Mouse (Mus musculus) hindbrain, embryonic 14.5 days (tissue): Measurements from ENCODE around the gene Hdac8. TPM values are rescaled to one million over a fixed set of nuclear protein-coding genes. Genes with fewer than 3 reads are reported as not detected.

Source experiments
- ATAC-seq: fragments of 200-750 bp; cut with Nextera tagmentation; 2 replicates; pipeline ENCODE4 v1.8.0; 2017; ENCODE audit warnings: moderate number of reproducible peaks, mild to moderate bottlenecking, moderate TSS enrichment, moderate library complexity; ENCODE audit not compliant: low FRiP score
- DNase-seq: peaks from one replicate; pipeline ENCODE4 v3.0.0-alpha.2; 2015; ENCODE audit warnings: low spot score
- H3K27ac ChIP-seq: fragments of 300-500 bp; sonication (generic); 2 replicates; pipeline ENCODE4 v1.5.1; 2014; ENCODE audit warnings: mild to moderate bottlenecking, moderate library complexity
- H3K27me3 ChIP-seq: fragments of 300-500 bp; sonication (generic); 2 replicates; pipeline ENCODE4 v1.6.1; 2014; ENCODE audit warnings: mild to moderate bottlenecking, low read length, mixed read lengths; ENCODE audit not compliant: control insufficient read depth, insufficient read depth
- H3K36me3 ChIP-seq: fragments of 300-500 bp; sonication (generic); replicated peaks from 2 replicates; pipeline ENCODE4 v1.6.1; 2014; ENCODE audit not compliant: control insufficient read depth, insufficient read depth
- H3K4me1 ChIP-seq: fragments of 300-500 bp; sonication (generic); replicated peaks from 2 replicates; pipeline ENCODE4 v1.6.1; 2014; ENCODE audit warnings: antibody characterized with exemption, low read length, mixed read lengths; ENCODE audit not compliant: control insufficient read depth, insufficient read depth
- H3K4me2 ChIP-seq: fragments of 300-500 bp; sonication (generic); replicated peaks from 2 replicates; pipeline ENCODE4 v1.6.1; 2014; ENCODE audit warnings: mild to moderate bottlenecking, moderate library complexity
- H3K4me3 ChIP-seq: fragments of 300-500 bp; sonication (generic); replicated peaks from 2 replicates; pipeline ENCODE4 v1.5.1; 2014; ENCODE audit warnings: mild to moderate bottlenecking, low read length
- H3K9ac ChIP-seq: fragments of 300-500 bp; sonication (generic); 2 replicates; pipeline ENCODE4 v1.6.1; 2014
- H3K9me3 ChIP-seq: fragments of 300-500 bp; sonication (generic); 2 replicates; pipeline ENCODE4 v1.6.1; 2016; ENCODE audit warnings: low read length; ENCODE audit not compliant: control insufficient read depth
- WGBS: fragments of 180-500 bp; shearing (Covaris S2); extraction: QIAGEN DNeasy Blood & Tissue Kit; methylation state at CpG from one replicate; pipeline ENCODE4 v1.1.7; 2014; 5-methylcytosine and 5-hydroxymethylcytosine counted together
- polyA plus RNA-seq: library from polyadenylated mRNA; unstranded; fragments of >200 nt; fragmentation: Nextera tagmentation; extraction: Ambion mirVana; gene quantifications from 2 replicates; pipeline ENCODE4 v1.2.1, GENCODE M21; 2014

The Hdac8 gene
- 2.4 TPM in 2 replicates for polyA plus RNA-seq

DNA sequence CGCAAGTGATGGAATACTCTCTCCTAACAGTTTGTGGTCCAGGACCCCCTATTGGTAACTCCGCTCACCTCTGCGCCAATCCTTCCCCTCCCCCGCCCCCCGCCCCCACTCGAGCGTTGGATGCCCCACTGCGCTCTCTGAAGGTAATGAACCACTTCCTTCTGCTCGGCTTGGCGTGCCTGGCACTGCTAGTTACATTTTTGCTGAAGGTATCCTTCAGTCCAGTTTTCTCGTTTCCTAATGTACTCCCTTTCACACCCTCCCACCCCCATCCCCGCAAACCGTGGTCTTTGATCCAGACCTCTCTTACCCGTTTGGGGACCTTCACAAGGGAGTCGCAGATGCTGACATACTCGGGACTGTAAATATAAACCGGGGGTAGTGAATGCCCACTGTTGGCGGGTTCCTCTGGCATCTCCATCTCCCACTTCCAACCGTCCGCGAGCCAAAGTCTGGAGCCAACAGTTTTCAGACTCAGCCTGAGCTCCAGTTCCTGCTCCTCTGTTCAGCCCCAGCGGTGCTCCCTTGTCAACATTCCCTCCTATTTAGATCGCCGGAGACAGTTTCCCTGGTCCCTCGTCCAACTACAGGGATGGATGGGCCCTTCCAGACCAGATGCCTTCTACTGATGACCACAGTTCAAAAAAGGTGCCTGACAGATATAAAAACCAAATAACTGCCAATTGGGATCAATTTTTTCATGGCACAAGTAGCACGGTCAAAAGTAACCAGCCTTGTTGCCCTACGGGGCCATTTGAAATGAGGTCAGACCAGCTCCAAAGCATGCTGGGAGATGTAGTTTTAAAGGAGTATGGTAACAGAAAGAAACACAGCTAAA lies at the start of gene Hdac8:
Gene Hdac8, minus strand, starts transcription at position 716 of the 838 bp plus-strand sequence.
- H3K36me3 ChIP-seq: no peaks in the 10 kb centered on the region
- H3K9ac ChIP-seq: peak within 1 kb of the TSS; percentile 24
- ATAC-seq (peak; percentile 89), DNase-seq (peak; percentile 70)
- no peaks in the 10 kb centered on the region for H3K4me1 ChIP-seq
- H3K9me3 ChIP-seq: no peaks in the 10 kb centered on the region
- peak within 1 kb of the TSS; percentile 58 for H3K4me2 ChIP-seq
- H3K4me3 ChIP-seq: peak within 1 kb of the TSS; percentile 38
- H3K27ac ChIP-seq: no peak within 1 kb of the TSS; the same call in 1 of the 2 replicates
- 18% methylated on average over 27 of the region's 27 CpGs for WGBS
- peaks cover 8% of the 10 kb centered on the region; the same call in 1 of the 2 replicates for H3K27me3 ChIP-seq

DNA sequence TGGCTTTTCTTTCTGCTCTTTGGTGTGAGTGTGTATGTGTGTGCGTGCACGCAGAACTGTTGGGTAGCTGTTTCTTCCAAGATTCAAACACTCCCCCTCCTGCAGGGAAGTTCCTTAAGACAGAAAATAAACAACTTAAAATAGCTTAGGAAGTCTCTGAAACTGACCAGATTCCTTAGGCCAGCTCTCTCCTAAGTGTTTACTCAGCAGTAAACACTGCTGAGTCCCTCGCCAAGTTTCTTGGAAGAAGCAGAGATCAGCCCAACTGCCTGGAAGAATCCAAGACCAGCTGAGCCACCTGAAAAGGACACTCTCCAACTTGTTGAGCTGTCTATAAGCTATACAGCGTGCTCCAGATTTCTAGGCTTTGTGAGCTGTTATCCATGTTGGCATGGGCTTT lies 4.0 kb upstream of the Hdac8 start:
- Histone ChIP-seq H3K27ac (no peak overlapping the region), H3K4me3 (no peak overlapping the region), H3K4me1 (no peaks in the 10 kb centered on the region), H3K4me2 (no peak overlapping the region), H3K27me3 (peaks cover 8% of the 10 kb centered on the region; the same call in 1 of the 2 replicates), H3K36me3 (no peaks in the 10 kb centered on the region), H3K9ac (no peak overlapping the region), H3K9me3 (no peaks in the 10 kb centered on the region)
- DNase-seq: no peak
- 75% methylated on average over 4 of the region's 4 CpGs for WGBS
- ATAC-seq: no peak

DNA sequence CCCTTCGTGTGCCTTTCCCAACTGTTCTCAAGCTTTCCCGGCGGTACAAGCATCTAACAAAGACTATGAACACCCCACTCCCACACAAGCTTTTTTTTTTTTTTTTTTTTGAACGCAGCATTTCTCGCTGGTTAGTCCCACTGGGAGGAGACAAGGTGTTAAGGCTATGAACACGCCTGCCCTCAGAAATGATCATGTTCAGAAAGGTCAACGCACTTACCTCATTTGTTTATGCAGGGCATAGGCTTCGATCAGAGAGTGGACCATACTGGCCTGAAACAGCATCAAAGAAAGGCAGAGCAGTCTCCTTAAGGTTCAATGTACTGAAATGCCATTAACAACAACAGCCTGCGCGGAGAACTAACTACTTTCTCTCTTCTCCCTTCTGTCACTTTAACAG lies 980 bp downstream of the Hdac8 start:
- Histone ChIP-seq H3K27ac (no peak overlapping the region), H3K4me1 (no peaks in the 10 kb centered on the region), H3K9ac (peak overlapping the region; percentile 24), H3K9me3 (no peaks in the 10 kb centered on the region), H3K4me2 (peak overlapping the region; percentile 58), H3K36me3 (0 out of 2 replicates have a peak, but pooled peaks cover 5% of the 10 kb centered on the region), H3K4me3 (peak overlapping the region; percentile 38), H3K27me3 (peaks cover 8% of the 10 kb centered on the region; the same call in 1 of the 2 replicates)
- 29% methylated on average over 10 of the region's 10 CpGs for WGBS
- ATAC-seq: no peak
- no peak for DNase-seq

DNA sequence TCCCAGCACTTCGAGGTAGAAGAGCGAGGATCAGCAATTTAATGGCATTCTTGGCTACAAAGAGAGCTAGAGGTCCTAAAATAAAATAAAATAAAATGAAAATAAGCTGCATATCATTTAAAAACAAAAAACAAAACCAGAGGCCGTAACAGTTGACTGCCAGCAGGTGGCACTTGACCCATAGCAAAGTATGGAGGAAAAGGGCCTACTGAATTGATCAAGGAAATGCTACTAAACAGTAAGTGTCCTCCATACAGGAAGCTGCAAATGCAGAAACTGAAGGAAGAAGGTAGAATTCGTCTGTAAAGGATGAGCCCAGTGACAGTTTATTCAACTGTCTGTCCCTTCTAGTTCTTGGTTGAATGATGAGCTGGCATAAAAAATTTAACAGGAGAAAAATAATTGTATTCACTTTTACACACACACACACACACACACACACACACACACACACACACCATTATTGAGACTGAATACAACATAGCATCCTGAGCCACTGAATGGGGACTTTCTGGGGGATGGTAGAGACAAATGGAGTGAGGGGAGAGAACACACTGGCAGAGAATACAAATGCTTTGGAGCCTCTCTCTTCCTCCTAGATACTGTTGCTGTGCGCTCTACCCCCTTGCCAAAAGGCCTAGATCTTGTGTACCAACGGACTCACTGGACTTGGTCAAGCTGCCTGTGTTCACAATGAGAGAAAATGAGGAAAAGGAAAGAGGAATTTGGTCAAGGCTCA lies 11.0 kb downstream of the Hdac8 start:
- Histone ChIP-seq H3K36me3 (peaks cover 3% of the 10 kb centered on the region; the same call in 1 of the 2 replicates), H3K27ac (no peak overlapping the region), H3K4me2 (no peak overlapping the region), H3K9ac (no peak overlapping the region), H3K27me3 (peaks cover 4% of the 10 kb centered on the region; the same call in 1 of the 2 replicates), H3K4me3 (no peak overlapping the region), H3K9me3 (no peaks in the 10 kb centered on the region), H3K4me1 (no peaks in the 10 kb centered on the region)
- 62% methylated on average over 6 of the region's 6 CpGs for WGBS
- DNase-seq (peak; percentile 41), ATAC-seq (peak; percentile 53; the same call in 1 of the 2 replicates)

DNA sequence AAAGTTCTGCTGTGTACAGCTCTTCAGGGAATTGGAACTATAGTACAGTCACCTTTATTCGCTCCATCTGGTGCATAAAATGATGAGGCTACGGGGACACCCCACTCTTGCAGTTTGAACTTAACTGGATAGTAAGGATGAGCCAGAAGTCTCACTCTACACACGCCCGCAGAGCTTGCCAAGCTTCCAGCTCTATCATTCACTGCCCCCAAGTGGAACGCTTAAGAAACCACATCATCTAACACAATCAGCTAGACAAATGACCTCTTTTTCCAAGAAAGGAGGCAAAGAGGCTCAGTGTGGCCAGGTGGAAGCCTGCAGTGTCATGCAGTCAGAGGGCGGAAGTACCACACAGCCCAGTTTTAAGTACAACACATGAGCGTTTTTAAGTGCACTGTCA lies 19.6 kb downstream of the Hdac8 start:
- Histone ChIP-seq H3K9me3 (no peaks in the 10 kb centered on the region), H3K4me2 (no peak overlapping the region), H3K4me3 (no peak overlapping the region), H3K4me1 (no peaks in the 10 kb centered on the region), H3K9ac (no peak overlapping the region), H3K36me3 (no peaks in the 10 kb centered on the region), H3K27me3 (peaks cover 4% of the 10 kb centered on the region; the same call in 1 of the 2 replicates), H3K27ac (no peak overlapping the region)
- ATAC-seq (no peak), DNase-seq (no peak)
- 87% methylated on average over 7 of the region's 7 CpGs for WGBS

DNA sequence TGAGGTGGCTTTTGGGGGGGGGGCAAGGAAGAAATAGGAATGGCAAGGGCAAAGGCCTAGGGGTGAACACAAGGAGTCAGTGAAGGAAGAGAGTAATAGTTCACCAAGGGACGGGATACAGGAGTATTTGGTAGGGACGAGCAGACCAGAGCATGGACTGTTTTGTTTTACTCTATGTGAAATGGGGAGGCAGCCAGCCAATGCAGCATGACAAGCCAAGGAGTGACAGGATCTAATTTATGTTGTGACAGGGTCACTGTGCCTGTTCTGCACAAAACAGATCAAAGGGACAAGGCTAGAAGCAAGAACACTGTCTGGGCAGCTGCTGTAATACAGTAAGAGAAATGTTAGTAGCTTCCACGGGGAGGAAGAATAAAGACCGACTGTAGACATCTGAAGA lies 25.5 kb downstream of the Hdac8 start:
- Histone ChIP-seq H3K9ac (no peak overlapping the region), H3K36me3 (no peaks in the 10 kb centered on the region), H3K4me2 (no peak overlapping the region), H3K4me1 (no peaks in the 10 kb centered on the region), H3K4me3 (no peak overlapping the region), H3K27ac (no peak overlapping the region), H3K9me3 (no peaks in the 10 kb centered on the region), H3K27me3 (peaks cover 4% of the 10 kb centered on the region; the same call in 1 of the 2 replicates)
- ATAC-seq (no peak), DNase-seq (no peak)
- 76% methylated on average over 4 of the region's 4 CpGs for WGBS

DNA sequence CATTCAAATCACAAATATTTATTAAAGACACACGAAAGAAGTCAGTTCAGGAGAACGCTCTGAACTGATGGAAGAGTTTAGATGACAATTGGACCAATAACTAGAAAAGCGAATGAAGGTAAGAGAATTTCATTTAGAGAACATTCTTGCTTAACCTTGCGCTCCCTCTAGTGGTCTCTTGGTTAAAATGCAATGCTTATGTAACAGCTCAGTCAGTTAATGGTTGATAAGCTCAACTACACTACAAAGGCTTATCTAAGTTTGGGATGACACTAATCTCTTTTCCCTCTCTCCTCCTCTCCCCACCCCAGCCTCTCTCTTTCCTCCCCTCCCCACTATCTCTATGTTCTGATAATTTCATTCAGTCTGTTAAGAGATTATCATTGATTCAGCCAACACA lies 26.2 kb downstream of the Hdac8 start:
- no peaks in the 10 kb centered on the region for H3K4me1 ChIP-seq
- no peaks in the 10 kb centered on the region for H3K36me3 ChIP-seq
- no peak overlapping the region for H3K27ac ChIP-seq
- H3K27me3 ChIP-seq: peaks cover 4% of the 10 kb centered on the region; the same call in 1 of the 2 replicates
- no peak; the same call in 1 of the 2 replicates for ATAC-seq
- H3K9ac ChIP-seq: no peak overlapping the region
- 35% methylated on average over 4 of the region's 4 CpGs for WGBS
- no peak overlapping the region for H3K4me2 ChIP-seq
- H3K9me3 ChIP-seq: no peaks in the 10 kb centered on the region
- no peak overlapping the region for H3K4me3 ChIP-seq
- peak; percentile 75 for DNase-seq

DNA sequence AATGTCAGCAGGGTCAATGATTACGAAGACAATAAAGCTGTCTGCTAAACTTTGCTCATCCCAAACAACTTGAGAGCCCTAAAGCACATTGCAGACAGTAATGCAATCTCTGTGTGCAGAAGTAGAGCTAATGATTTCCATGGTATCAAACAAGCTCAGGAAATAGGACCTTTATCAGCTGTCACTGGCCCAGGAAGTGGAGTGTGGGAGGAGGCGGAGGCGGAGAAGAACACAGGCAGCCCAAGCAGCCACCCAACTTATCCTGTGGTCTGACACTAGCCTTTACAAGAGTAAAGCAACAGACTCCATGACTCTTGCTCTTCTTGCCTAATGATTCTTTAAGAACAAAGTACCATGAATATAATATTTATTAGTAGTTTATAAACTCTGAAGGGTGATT lies 26.7 kb downstream of the Hdac8 start:
- no peaks in the 10 kb centered on the region for H3K4me1 ChIP-seq
- no peaks in the 10 kb centered on the region for H3K9me3 ChIP-seq
- H3K36me3 ChIP-seq: no peaks in the 10 kb centered on the region
- 94% methylated on average over 3 of the region's 3 CpGs for WGBS
- H3K4me3 ChIP-seq: no peak overlapping the region
- no peak for ATAC-seq
- no peak overlapping the region for H3K4me2 ChIP-seq
- no peak for DNase-seq
- H3K9ac ChIP-seq: no peak overlapping the region
- peaks cover 4% of the 10 kb centered on the region; the same call in 1 of the 2 replicates for H3K27me3 ChIP-seq
- no peak overlapping the region for H3K27ac ChIP-seq

DNA sequence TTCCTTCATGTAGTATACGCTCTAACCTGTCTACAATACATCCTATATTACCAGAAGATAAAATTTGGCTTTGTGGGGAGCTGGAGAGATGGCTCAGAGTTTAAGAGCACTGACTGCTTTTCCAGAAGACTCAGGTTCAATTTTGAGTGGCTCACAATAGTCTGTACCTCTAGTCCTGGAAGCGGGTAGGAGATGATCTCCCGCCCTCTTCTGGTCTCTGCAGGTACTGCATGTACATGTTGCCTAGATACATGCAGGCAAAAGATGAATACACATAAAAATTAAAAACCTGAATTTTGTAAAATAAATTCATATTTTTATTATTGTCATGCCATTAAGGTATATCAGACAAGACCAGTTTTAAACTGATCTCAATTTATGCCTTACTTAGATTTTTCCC lies 28.4 kb downstream of the Hdac8 start:
- no peaks in the 10 kb centered on the region for H3K9me3 ChIP-seq
- DNase-seq (peak; percentile 75), ATAC-seq (peak; percentile 53; the same call in 1 of the 2 replicates)
- peaks cover 4% of the 10 kb centered on the region; the same call in 1 of the 2 replicates for H3K27me3 ChIP-seq
- H3K4me1 ChIP-seq: no peaks in the 10 kb centered on the region
- H3K4me3 ChIP-seq: no peak overlapping the region
- WGBS: 33% methylated on average over 3 of the region's 3 CpGs
- no peak overlapping the region for H3K27ac ChIP-seq
- H3K4me2 ChIP-seq: no peak overlapping the region
- no peaks in the 10 kb centered on the region for H3K36me3 ChIP-seq
- H3K9ac ChIP-seq: no peak overlapping the region
